Mouse (Mus musculus) embryonic fibroblast, embryonic 13.5 days (primary cell): ENCODE measurements around the gene Nbeal1. TPM values are rescaled to one million over a fixed set of nuclear protein-coding genes. Genes with fewer than 3 reads are reported as not detected.
A peak's percentile ranks its signal among the peaks of the same experiment; 100 is the strongest.
"Not testable (repeated sequence)": the region's sequence is repeated elsewhere in the genome, so short reads cannot be mapped to it uniquely, and the experiment has no call there.

Experiments used
- H3K27ac ChIP-seq: 2 replicates; pipeline ENCODE4 v1.5.1; 2012; ENCODE audit warnings: low read length, control low read depth, inconsistent platforms; ENCODE audit not compliant: insufficient read depth
- H3K4me1 ChIP-seq: 2 replicates; pipeline ENCODE4 v1.6.1; 2011; ENCODE audit warnings: low read length; ENCODE audit not compliant: control insufficient read depth, insufficient read depth
- H3K4me3 ChIP-seq: 2 replicates; pipeline ENCODE4 v1.5.1; 2011; ENCODE audit warnings: mild to moderate bottlenecking, control low read depth, low read length; ENCODE audit not compliant: insufficient read depth
- CTCF ChIP-seq: IDR thresholded peaks from 2 replicates; pipeline ENCODE4 v1.5.1; 2011; ENCODE audit warnings: mild to moderate bottlenecking, control low read depth, low read length, moderate library complexity, borderline replicate concordance; ENCODE audit not compliant: insufficient read depth
- POLR2A ChIP-seq: IDR thresholded peaks from 2 replicates; pipeline ENCODE4 v1.6.1; 2011; ENCODE audit warnings: low read depth, mild to moderate bottlenecking, control low read depth, low read length, moderate library complexity
- polyA plus RNA-seq: library from polyadenylated mRNA; stranded (reverse); fragments of >200 nt; gene quantifications from 2 replicates; pipeline ENCODE4 v1.2.4, GENCODE M21; 2011; ENCODE audit warnings: low read depth; ENCODE audit not compliant: missing spikeins, insufficient read length

The Nbeal1 gene
- 45.0 and 55.1 TPM in 2 replicates for polyA plus RNA-seq

DNA sequence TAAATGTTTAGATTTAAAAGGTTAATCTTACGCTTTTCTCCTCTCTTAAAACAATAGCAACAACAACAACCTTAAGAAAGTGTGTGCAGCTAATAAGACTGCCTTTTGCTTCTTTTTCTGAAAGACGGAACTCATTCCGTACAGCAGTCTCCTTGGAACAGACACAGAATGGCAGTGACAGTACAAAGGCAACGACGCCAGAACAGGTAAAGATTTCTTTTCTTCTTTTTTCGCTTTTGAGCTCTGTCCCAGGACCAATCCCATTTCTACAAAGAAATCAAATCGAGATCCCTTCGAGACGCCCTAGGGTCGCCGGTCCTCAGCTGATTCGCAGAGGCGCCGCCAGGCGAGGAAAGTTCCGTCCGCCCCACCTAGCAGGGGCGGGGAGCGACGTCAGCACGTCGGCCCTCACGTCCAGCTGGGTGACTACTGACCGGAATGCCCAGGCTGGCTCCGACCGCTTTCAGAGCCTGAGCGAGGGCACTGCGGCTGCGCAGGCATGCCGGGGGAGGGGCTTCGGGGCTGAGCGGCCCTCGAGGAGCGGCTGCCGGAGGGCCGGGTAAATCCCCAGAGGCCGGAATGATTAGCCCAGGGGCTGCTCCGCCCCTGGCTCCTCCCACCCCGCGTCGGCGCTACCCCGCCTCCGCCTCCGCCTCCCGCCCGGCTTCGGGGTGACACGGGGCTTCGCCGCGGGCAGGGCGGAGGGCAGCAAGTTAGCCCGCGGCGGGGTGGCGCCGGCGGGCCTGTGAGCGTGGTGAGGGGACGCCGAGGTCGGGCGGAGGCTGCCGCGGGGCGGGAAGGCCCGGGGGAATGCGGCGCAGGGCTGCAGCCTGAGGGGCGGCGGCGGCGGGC, at the start of gene Nbeal1:
TSS of gene Nbeal1 (plus strand) at position 668 of the 852 bp plus-strand sequence.
- H3K27ac ChIP-seq: peak within 1 kb of the TSS; percentile 91
- peak within 1 kb of the TSS; percentile 91 for H3K4me3 ChIP-seq
- TF ChIP-seq POLR2A (peak; percentile 98), CTCF (no peak)
- H3K4me1 ChIP-seq: no peaks in the 10 kb centered on the region

DNA sequence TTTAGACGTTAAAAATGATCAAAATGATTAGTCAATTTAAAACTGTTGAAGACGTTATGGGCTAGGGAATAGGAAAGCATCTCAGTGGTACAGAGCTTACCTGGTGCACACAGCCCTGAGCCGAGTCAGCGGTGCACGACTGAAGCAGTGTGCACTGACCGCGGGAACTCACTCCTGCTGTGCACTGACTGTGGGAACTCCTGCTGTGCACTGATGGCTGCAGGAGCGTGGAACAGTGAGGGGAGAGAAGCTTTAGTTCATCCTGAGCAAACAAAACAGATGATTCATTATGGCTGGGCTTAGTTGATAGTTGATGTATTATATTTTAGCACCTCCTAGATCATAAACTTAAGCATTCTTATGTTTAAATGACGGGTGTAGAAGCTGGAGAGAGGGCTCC, 43.1 kb upstream of the Nbeal1 start:
- TF ChIP-seq CTCF (no peak), POLR2A (no peak)
- Histone ChIP-seq H3K27ac (no peak overlapping the region), H3K4me3 (no peak overlapping the region), H3K4me1 (no peaks in the 10 kb centered on the region)

DNA sequence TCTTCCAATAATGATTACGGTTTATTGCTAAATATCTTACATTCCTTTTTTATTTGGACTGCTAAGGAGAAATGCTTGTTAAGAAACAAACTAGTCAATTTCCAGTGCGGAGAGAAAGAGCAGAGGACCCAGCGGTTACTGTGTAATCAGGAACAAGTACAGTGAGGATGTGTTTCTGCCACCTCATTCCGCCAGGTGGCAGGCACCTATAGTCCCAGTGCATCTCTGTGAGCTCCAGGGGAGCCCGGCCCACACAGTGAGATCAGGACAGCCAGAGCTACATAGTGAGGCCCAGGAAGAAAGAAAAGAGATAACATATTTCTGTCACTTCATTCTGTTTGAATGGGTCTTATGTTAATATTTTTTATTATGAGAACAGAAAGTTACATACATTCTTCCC, 27.7 kb upstream of the Nbeal1 start:
- Histone ChIP-seq H3K4me3 (no peak overlapping the region), H3K27ac (no peak overlapping the region), H3K4me1 (no peaks in the 10 kb centered on the region)
- TF ChIP-seq CTCF (no peak), POLR2A (no peak)

DNA sequence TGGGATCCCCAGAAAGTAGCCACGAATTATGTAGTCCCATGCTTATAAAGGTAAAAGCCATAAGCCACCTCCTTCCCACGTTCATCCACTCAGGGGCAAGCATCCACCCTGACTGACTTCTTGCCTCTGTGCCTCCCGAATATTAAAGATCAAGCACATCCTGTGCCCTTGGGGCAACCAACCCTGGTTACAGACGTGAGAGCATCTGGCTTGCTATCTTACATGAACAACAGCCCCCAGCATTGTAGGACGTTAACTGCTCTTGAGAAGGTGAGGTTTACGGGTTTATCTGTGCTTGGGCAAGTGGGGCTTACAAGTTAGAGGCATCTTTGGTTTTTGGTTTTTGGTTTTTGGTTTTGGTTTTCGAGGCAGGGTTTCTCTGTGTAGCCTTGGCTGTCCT, 23.7 kb upstream of the Nbeal1 start:
- H3K27ac ChIP-seq: no peak overlapping the region
- TF ChIP-seq CTCF (no peak), POLR2A (no peak)
- H3K4me1 ChIP-seq: peaks cover 6% of the 10 kb centered on the region
- H3K4me3 ChIP-seq: no peak overlapping the region

DNA sequence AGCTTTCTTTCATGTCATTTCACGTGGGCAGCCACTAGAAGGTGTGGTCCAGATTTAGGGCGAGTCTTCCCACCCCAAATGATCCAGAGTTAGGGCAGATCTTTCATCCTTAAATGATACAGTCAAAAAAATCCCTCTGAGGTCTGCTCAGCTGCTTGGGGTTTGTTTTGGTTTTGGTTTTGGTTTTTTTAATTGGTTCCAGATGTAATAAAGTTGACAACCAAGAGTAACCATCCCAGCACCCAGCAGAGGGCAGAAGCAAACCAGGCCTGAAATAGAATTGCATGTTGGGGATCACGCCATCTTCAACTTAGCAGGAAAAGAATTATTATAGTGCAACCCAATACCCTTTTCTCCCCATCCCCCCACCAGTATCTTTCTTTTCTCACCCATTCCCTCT, 22.0 kb upstream of the Nbeal1 start:
- Histone ChIP-seq H3K4me3 (0 out of 2 replicates have a peak overlapping the region, but pooled peaks have one; percentile 5), H3K4me1 (peaks cover 8% of the 10 kb centered on the region), H3K27ac (peak overlapping the region; percentile 77)
- TF ChIP-seq POLR2A (no peak), CTCF (peak; percentile 39; the same call in 1 of the 2 replicates)

DNA sequence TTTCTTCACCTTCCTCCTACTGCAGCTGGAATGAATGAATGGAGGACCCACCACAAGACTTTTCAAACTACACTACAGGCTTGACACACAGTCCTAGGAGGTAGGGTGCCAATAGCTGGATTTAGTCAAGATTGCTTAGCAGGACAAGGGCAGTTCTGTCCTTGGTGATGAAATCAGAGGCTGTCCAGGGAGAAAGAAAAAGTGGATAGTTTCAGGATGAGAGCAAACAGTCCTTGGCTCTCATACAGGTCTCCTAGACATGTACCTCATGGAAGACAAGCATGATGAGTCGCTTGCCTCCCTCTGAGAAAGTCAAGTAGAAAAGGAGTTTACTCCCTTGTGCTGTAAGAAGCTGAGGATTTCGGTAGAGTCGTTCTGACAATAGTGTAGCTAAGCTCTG, 16.7 kb upstream of the Nbeal1 start:
- Histone ChIP-seq H3K4me1 (peaks cover 2% of the 10 kb centered on the region; the same call in 1 of the 2 replicates), H3K4me3 (no peak overlapping the region), H3K27ac (no peak overlapping the region)
- TF ChIP-seq CTCF: no peak
- TF ChIP-seq POLR2A: no peak

DNA sequence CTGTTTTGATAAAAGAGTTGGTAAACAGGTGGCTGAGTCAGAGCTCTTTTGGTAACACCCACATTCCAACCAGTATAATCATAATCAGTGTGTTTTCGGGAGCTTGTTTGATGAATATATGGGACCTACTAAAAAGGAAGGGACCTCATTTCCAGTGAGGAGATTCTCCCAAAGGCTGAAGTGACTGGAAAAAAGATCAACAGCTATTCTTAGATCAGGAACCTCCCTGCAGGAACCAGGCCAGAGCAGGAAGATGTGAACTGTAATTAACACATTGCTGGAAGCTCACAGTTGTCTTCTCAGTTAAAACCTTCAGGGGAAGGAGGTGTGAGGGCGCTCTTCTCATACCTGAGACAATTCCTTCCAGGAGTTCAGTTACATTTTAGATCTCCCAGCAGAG, 10.8 kb upstream of the Nbeal1 start:
- no peak overlapping the region for H3K4me3 ChIP-seq
- H3K27ac ChIP-seq: no peak overlapping the region; the same call in 1 of the 2 replicates
- H3K4me1 ChIP-seq: no peaks in the 10 kb centered on the region
- TF ChIP-seq CTCF (no peak), POLR2A (no peak)

DNA sequence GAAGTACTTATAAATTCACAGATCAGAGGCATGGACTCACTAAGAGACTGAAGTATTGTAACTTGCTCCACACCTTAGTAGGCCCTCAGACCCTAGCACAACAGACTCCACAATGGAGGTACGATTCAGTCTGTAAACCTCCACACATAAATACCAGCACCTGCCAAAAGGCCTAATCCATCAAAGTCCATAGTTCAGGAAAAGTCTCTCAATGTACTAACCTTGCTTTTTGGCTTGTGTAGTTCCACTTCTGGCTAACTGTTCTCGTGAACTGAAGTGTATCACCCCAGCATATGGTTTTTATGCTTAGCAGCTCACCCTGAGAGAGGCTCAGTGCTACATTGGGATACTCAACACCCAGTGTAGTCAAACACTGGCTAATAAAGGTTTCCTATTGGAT, 10.1 kb upstream of the Nbeal1 start:
- no peaks in the 10 kb centered on the region for H3K4me1 ChIP-seq
- TF ChIP-seq POLR2A (no peak), CTCF (no peak)
- H3K27ac ChIP-seq: no peak overlapping the region
- no peak overlapping the region for H3K4me3 ChIP-seq

DNA sequence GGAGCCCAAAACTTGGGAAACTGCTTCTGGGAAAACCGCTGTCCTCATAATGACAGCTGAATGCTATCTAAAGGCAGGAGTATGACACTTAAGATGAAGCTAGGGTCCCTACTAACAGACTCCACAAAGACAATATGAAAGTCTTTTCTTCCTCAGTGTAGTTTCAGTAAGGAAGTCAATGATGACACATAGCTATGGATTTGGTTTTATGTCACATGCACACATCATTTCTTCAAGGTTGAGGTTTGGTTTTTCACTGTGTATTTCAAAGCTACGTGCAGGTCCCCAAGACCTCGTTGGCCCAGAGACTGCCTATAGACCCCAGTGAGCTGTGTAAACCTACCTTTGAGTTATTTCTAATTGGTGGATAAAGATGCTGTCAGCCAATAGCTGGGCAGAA, 7.3 kb upstream of the Nbeal1 start:
- Histone ChIP-seq H3K4me3 (no peak overlapping the region), H3K27ac (no peak overlapping the region), H3K4me1 (no peaks in the 10 kb centered on the region)
- TF ChIP-seq POLR2A (no peak), CTCF (no peak)

DNA sequence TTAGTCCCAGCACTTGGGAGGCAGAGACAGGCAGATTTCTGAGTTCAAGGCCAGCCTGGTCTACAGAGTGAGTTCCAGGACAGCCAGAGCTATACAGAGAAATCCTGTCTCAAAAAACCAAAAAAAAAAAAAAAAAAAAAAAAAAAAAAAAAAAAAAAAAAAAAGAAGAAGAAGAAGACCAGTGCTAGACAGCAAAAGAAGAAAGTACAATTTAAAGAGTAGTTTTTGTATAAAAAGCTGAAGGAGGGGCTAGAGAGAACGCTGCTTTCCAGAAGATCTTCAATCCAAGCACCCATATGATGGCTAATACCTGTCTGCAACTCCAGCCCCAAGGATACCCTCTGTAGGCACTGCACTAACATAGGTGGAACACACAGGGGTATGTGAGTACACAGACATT, 2.6 kb upstream of the Nbeal1 start:
- not testable (repeated sequence) for H3K4me1 ChIP-seq, H3K27ac ChIP-seq, H3K4me3 ChIP-seq

DNA sequence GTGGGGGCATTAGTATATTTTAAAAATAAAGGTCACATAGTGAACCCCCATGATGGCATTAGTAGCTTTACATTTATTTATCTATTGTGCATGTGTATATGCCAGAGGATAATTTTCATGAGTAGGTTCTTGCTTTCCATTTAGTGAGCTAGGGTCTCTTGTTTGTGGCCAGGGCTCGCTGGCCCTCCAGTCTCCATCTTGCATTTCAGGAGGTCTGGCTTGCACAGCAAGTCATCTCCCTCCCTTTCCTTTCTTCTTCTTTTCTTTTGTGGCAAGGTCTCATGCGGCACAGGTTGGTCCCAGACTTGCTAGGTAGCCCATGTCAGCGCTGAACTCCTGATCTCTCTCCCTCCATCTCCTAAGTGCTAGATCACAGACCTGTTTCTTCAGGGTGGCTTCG, 1.0 kb upstream of the Nbeal1 start:
- Histone ChIP-seq H3K4me1 (no peaks in the 10 kb centered on the region), H3K27ac (peak overlapping the region; percentile 9; the same call in 1 of the 2 replicates), H3K4me3 (no peak overlapping the region; the same call in 1 of the 2 replicates)
- TF ChIP-seq POLR2A: peak; percentile 35; the same call in 1 of the 2 replicates
- TF ChIP-seq CTCF: no peak
